Mouse (Mus musculus): ENCODE results near the gene Ftl1-ps1. TPM values are rescaled to one million over a fixed set of nuclear protein-coding genes. Genes with fewer than 3 reads are reported as not detected.

Gene Ftl1-ps1
- 30.7 and 40.0 TPM in 2 replicates for polyA plus RNA-seq (2012; rRNA removed)

DNA sequence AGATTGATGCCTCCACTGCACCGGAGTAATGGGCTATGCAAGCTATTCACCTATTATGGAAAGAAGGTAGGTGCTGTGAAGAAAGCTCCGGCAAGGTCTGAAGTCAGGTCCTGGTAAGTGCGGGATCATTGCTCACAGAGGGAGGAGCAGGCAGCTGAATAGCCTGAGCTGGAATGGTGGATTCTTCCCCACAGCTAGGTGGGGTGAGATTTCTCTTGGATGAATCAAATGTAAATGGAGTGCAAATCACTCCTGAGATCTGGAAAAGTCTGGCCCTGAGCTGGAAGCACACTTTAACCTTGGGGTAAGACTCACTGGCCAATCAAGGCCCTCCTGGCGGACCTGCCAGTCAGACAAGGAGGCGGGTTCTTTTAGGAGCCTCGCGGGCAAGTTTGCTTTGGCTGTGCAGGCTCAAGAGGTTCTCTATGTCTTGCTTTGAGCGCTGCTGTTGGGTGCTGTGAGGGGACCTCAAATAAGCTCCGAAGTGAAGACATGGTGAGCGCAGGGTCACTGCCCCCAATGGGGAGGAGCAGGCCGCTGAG, at the start of gene Ftl1-ps1:
TSS of gene Ftl1-ps1 (plus strand) at position 397 of the 542 bp plus-strand sequence.
- H3K27me3 ChIP-seq (ENCODE audit: control insufficient read depth, insufficient read depth, low read length) = no peaks in the 10 kb centered on the region
- 39% methylated on average over 11 of the region's 11 CpGs for WGBS
- no peaks in the 10 kb centered on the region for H3K4me1 ChIP-seq (ENCODE audit: control insufficient read depth, insufficient read depth, insufficient read length)
- no peaks in the 10 kb centered on the region for H3K36me3 ChIP-seq (ENCODE audit: control insufficient read depth, insufficient read depth, low read length)
- DNase-seq (ENCODE audit: low read depth in 1 of 2, low spot score in 2 of 2) = no peak
- no peak within 1 kb of the TSS for H3K27ac ChIP-seq (ENCODE audit: insufficient read depth, low read length)
- no peak within 1 kb of the TSS for H3K4me3 ChIP-seq (ENCODE audit: extremely low read depth, insufficient read depth, insufficient read length)
- TF ChIP-seq CTCF (IDR thresholded peaks at IDR 0.05; ENCODE audit: extremely low read depth, insufficient read depth, insufficient read length, insufficient replicate concordance) (no peak), POLR2A (IDR thresholded peaks at IDR 0.05; ENCODE audit: low read depth, low read length) (no peak)

DNA sequence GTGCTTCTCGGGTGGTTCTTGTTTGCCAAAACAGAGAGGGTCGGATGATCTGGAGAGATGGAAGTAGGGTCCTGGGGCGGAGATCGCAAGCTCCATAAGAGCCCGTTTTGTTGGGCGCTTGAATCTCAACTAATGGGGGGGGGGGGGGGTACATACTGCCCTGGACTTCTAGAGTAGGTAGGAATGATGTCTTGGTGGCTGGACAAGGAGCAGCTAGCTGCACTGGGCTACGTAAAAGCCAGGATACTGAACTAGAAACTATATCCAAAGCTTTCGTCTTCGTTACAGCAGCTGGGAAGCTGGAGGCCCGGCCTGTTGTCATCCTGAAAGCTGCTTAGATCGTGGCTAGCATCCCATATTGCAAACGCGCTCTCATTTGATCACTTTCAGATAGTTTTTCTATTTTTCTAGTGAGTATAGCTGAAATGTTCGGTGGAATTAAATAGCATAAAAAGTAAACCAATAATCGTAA, 49.0 kb upstream of the Ftl1-ps1 start:
- WGBS = 2% methylated on average over 15 of the region's 15 CpGs
- H3K4me3 ChIP-seq (ENCODE audit: extremely low read depth, insufficient read depth, insufficient read length) = peak overlapping the region; percentile 78
- no peak overlapping the region for H3K27ac ChIP-seq (ENCODE audit: insufficient read depth, low read length)
- no peak for DNase-seq (ENCODE audit: low read depth in 1 of 2, low spot score in 2 of 2)
- H3K4me1 ChIP-seq (ENCODE audit: control insufficient read depth, insufficient read depth, insufficient read length) = peaks cover 2% of the 10 kb centered on the region; the same call in 1 of the 2 replicates
- no peaks in the 10 kb centered on the region for H3K27me3 ChIP-seq (ENCODE audit: control insufficient read depth, insufficient read depth, low read length)
- no peaks in the 10 kb centered on the region for H3K36me3 ChIP-seq (ENCODE audit: control insufficient read depth, insufficient read depth, low read length)
- TF ChIP-seq CTCF (IDR thresholded peaks at IDR 0.05; ENCODE audit: extremely low read depth, insufficient read depth, insufficient read length, insufficient replicate concordance) (no peak), POLR2A (IDR thresholded peaks at IDR 0.05; ENCODE audit: low read depth, low read length) (no peak)

DNA sequence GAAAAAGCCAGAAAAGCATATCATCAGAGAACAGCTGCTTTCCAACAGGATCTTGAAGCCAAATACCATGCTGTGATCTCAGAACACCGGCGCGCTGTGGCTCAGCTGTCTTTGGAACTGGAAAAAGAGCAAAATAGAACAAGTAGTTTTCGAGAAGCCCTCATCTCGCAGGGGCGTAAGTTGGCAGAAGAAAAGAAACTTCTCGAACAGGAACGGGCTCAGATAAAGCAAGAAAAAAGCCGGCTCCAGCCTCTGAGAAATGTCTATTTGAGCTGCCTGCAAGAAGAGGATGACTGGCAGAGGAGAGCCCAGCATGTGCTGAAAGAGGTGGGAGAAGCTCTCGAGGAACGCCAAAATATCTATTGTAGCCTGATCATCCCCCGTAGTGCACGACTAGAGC, 43.0 kb upstream of the Ftl1-ps1 start:
- H3K27ac ChIP-seq (ENCODE audit: insufficient read depth, low read length) = no peak overlapping the region
- TF ChIP-seq POLR2A (IDR thresholded peaks at IDR 0.05; ENCODE audit: low read depth, low read length) = no peak
- TF ChIP-seq CTCF (IDR thresholded peaks at IDR 0.05; ENCODE audit: extremely low read depth, insufficient read depth, insufficient read length, insufficient replicate concordance) = no peak
- no peaks in the 10 kb centered on the region for H3K27me3 ChIP-seq (ENCODE audit: control insufficient read depth, insufficient read depth, low read length)
- no peak for DNase-seq (ENCODE audit: low read depth in 1 of 2, low spot score in 2 of 2)
- H3K4me1 ChIP-seq (ENCODE audit: control insufficient read depth, insufficient read depth, insufficient read length) = no peaks in the 10 kb centered on the region
- H3K4me3 ChIP-seq (ENCODE audit: extremely low read depth, insufficient read depth, insufficient read length) = no peak overlapping the region
- WGBS = 93% methylated on average over 13 of the region's 13 CpGs
- H3K36me3 ChIP-seq (ENCODE audit: control insufficient read depth, insufficient read depth, low read length) = peaks cover 10% of the 10 kb centered on the region

DNA sequence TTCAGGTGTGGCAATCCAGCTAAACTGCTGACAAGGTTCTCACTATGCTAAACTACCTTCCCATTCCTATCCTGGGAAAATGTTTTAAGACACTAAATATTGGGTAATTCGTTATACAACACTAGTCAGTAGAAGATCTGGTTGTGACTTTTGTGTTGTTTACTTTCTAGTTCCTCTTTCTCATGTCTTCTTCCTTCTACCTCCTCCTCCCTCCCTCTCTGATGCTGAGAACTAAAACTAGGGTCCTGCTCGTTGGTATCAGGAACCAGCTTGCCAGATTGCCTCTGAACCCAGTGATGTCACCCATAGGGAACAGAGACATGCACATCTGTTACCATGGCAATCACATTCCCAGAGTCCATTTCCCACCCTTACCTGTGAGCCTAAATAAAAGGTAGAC, 37.3 kb upstream of the Ftl1-ps1 start:
- Histone ChIP-seq H3K27me3 (ENCODE audit: control insufficient read depth, insufficient read depth, low read length) (no peaks in the 10 kb centered on the region), H3K27ac (ENCODE audit: insufficient read depth, low read length) (no peak overlapping the region), H3K4me3 (ENCODE audit: extremely low read depth, insufficient read depth, insufficient read length) (no peak overlapping the region), H3K4me1 (ENCODE audit: control insufficient read depth, insufficient read depth, insufficient read length) (peaks cover 5% of the 10 kb centered on the region; the same call in 1 of the 2 replicates), H3K36me3 (ENCODE audit: control insufficient read depth, insufficient read depth, low read length) (peaks cover 1% of the 10 kb centered on the region; the same call in 1 of the 2 replicates)
- TF ChIP-seq CTCF (IDR thresholded peaks at IDR 0.05; ENCODE audit: extremely low read depth, insufficient read depth, insufficient read length, insufficient replicate concordance) (no peak), POLR2A (IDR thresholded peaks at IDR 0.05; ENCODE audit: low read depth, low read length) (no peak)
- no peak for DNase-seq (ENCODE audit: low read depth in 1 of 2, low spot score in 2 of 2)
- 26% methylated on average over 2 of the region's 2 CpGs for WGBS

DNA sequence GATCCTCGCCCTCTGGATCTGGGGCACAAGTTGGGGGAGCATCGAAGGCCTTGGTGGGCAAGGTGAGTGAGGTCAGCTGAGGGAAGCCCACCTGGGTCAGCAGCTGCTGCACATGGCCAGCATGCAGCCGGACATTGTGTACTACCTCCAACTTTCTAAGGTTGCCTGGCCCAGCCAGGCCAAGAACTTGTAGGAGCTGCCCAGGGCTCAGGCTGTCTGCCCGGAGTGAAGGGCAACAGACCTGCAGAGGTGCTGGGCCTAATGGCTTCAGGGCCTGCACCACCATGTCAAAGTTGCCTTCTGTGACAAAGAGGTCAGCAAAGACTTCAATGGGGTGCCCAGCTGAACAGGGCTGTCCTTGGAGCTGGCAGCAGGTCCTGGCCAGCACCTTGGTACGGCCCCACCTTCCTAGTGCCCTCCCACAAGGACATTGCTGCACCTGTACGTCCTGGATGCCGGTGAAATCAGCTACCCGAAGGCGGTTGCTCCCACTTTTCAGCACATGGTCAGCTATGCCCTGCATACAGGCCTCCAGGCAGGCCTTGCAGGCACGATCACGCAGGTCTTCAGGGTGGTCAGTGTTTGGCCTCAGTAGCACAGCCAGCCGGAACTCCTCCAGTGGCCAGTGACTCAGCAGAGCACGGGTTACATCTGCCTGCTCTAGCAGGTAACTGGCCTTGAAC, 36.2 kb upstream of the Ftl1-ps1 start:
- H3K4me1 ChIP-seq (ENCODE audit: control insufficient read depth, insufficient read depth, insufficient read length) = peaks cover 5% of the 10 kb centered on the region; the same call in 1 of the 2 replicates
- 88% methylated on average over 13 of the region's 13 CpGs for WGBS
- H3K4me3 ChIP-seq (ENCODE audit: extremely low read depth, insufficient read depth, insufficient read length) = no peak overlapping the region
- no peak overlapping the region for H3K27ac ChIP-seq (ENCODE audit: insufficient read depth, low read length)
- H3K36me3 ChIP-seq (ENCODE audit: control insufficient read depth, insufficient read depth, low read length) = no peaks in the 10 kb centered on the region; the same call in 1 of the 2 replicates
- no peak for TF ChIP-seq POLR2A (IDR thresholded peaks at IDR 0.05; ENCODE audit: low read depth, low read length)
- TF ChIP-seq CTCF (IDR thresholded peaks at IDR 0.05; ENCODE audit: extremely low read depth, insufficient read depth, insufficient read length, insufficient replicate concordance) = no peak
- H3K27me3 ChIP-seq (ENCODE audit: control insufficient read depth, insufficient read depth, low read length) = no peaks in the 10 kb centered on the region
- DNase-seq (ENCODE audit: low read depth in 1 of 2, low spot score in 2 of 2) = no peak

DNA sequence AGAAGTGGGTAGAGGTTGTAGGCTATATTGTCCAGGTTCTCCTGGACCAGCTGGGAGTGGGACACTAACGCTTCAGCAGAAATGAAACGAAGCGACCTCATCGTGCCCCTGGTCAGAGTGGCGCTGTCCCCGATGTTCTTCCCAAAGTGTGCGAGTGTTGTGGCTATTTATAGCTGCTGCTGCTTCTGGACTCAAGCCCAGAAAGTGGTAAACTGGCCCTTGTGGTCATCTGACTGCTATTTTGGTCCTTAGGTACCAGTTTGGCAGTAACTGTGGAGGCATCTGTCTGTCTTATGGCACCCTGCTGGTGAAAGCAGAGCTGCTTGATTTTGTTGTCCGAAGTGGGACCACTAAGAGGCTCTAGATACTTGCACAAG, 35.6 kb upstream of the Ftl1-ps1 start, which contains the start of gene Lrrc14b:
TSS of gene Lrrc14b (minus strand) at position 147 of the 377 bp plus-strand sequence.
- no peak for TF ChIP-seq CTCF (IDR thresholded peaks at IDR 0.05; ENCODE audit: extremely low read depth, insufficient read depth, insufficient read length, insufficient replicate concordance)
- TF ChIP-seq POLR2A (IDR thresholded peaks at IDR 0.05; ENCODE audit: low read depth, low read length) = no peak
- WGBS = 44% methylated on average over 8 of the region's 8 CpGs

More for the DNA sequence above, 35.6 kb upstream of the Ftl1-ps1 start, which contains the start of gene Lrrc14b:
- no peak for DNase-seq (ENCODE audit: low read depth in 1 of 2, low spot score in 2 of 2)
- Histone ChIP-seq H3K27me3 (ENCODE audit: control insufficient read depth, insufficient read depth, low read length) (no peaks in the 10 kb centered on the region), H3K4me1 (ENCODE audit: control insufficient read depth, insufficient read depth, insufficient read length) (peaks cover 5% of the 10 kb centered on the region; the same call in 1 of the 2 replicates), H3K27ac (ENCODE audit: insufficient read depth, low read length) (no peak within 1 kb of the TSS), H3K36me3 (ENCODE audit: control insufficient read depth, insufficient read depth, low read length) (no peaks in the 10 kb centered on the region; the same call in 1 of the 2 replicates), H3K4me3 (ENCODE audit: extremely low read depth, insufficient read depth, insufficient read length) (no peak within 1 kb of the TSS)

All from spleen, adult 2 months (tissue).